Mouse (Mus musculus): ENCODE data around the gene Npas4.

- TF ChIP-seq CTCF (IDR thresholded peaks at IDR 0.05; ENCODE audit: borderline replicate concordance, control insufficient read depth, extremely low read depth, insufficient read depth, low read length, poor library complexity) (no peak), POLR2A (IDR thresholded peaks at IDR 0.05; ENCODE audit: control insufficient read depth, extremely low read depth, insufficient read depth, low read length, poor library complexity) (no peak)
Measured at GRCm38 (mm10) chr19:4981767-4982166, 8.3 kb downstream of the Npas4 start.

All from thymus, adult 2 months (tissue).